10 mouse cellular contexts compared by ENCODE assay signal in the genomic region with DNA sequence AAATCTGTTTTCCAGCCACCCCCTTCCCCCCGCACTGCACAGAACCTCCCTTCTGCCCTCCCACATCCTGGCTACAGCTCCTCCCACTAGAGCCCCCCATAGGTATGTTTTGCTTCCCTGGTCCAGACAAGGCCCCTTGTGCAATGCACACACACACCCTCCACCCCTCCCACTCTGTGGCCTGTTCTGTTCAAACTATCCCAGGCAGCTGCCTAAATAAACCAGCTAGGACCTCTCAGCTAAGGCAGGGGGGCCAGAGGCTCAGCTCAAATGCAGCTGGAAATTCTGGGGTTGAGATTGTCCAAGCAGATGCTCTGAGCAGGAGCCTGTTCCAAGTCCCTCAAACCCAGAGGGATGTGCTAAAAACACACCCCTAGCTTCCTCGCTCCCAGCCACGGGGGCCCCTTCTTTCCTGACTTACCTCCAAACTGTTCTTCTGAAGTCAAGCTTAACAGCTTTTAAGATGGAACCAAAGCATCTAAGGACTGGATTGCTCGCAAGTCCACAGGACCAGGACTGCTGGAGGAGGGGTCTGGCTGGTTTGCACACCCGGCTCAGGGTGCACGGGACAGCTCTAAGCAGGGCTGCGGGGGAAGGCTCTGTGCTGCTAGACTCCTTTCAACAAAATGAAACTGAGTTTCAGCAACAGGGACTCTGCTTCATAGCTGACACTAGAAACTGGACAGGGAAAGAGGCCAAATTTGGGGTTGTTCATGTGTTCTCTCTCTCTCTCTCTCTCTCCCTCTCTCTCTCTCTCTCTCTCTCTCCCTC. TPM values are rescaled to one million over a fixed set of nuclear protein-coding genes. Genes with fewer than 3 reads are reported as not detected.
DNase-seq lines count a peak whose midpoint lies in the region; ATAC-seq and TF ChIP-seq lines count a peak whose summit lies in the region.
"Had no signal": no experiment of that assay in that cellular context is flagged by ENCODE, and none has a peak within 500 bp of the region (broad histone marks: within the 10 kb centered on the region; RNA-seq: fewer than 3 reads in every experiment).

No protein-coding gene starts in this region.

- peak; percentile 13 for DNase-seq in kidney, adult 9 months
- no peak for DNase-seq in kidney, adult 8-10 months
- DNase-seq in heart, postnatal 10 days, result peak; percentile 74 to 76
- DNase-seq in layer of hippocampus, adult 8-10 months (ENCODE audit: low spot score in 2 of 2), result no peak
- DNase-seq in cerebellum, adult 9-11 months, result no peak

- intact Hi-C loops in heart, postnatal 10 days (cut with DNase I), result no loop called here

- peaks cover 68% of the 10 kb centered on the region for H3K4me1 ChIP-seq in embryonic facial prominence, embryonic 15.5 days
- H3K4me1 ChIP-seq in limb, embryonic 15.5 days, result peaks cover 69% of the 10 kb centered on the region
- H3K4me1 ChIP-seq in olfactory bulb, adult 2 months (ENCODE audit: control insufficient read depth, insufficient read depth, low read length), result peaks cover 26% of the 10 kb centered on the region

- TF ChIP-seq POLR2A in olfactory bulb, adult 2 months (IDR thresholded peaks at IDR 0.05; ENCODE audit: insufficient read depth, low read depth, low read length), result no peak

- no peaks in the 10 kb centered on the region for H3K36me3 ChIP-seq in embryonic facial prominence, embryonic 15.5 days
- no peaks in the 10 kb centered on the region for H3K36me3 ChIP-seq in limb, embryonic 15.5 days

- 12% methylated on average over 7 of the region's 7 CpGs for WGBS in embryonic facial prominence, embryonic 15.5 days
- WGBS in limb, embryonic 15.5 days, result 11% methylated on average over 7 of the region's 7 CpGs
- WGBS in olfactory bulb, adult 2 months, result 47% methylated on average over 7 of the region's 7 CpGs

- no peak for TF ChIP-seq CTCF in olfactory bulb, adult 2 months (IDR thresholded peaks at IDR 0.05; ENCODE audit: insufficient read depth, low read depth, low read length)

- no peaks in the 10 kb centered on the region for H3K27me3 ChIP-seq in embryonic facial prominence, embryonic 15.5 days
- no peaks in the 10 kb centered on the region for H3K27me3 ChIP-seq in limb, embryonic 15.5 days

- no peaks in the 10 kb centered on the region for H3K9me3 ChIP-seq in embryonic facial prominence, embryonic 15.5 days (replicated peaks)
- no peaks in the 10 kb centered on the region for H3K9me3 ChIP-seq in limb, embryonic 15.5 days

- peak overlapping the region; percentile 56 for H3K4me2 ChIP-seq in embryonic facial prominence, embryonic 15.5 days (replicated peaks)
- peak overlapping the region; percentile 74 for H3K4me2 ChIP-seq in limb, embryonic 15.5 days

- peak; percentile 90 for ATAC-seq in embryonic facial prominence, embryonic 15.5 days (ENCODE audit: insufficient number of reproducible peaks, low FRiP score, low TSS enrichment, low read depth)
- ATAC-seq in limb, embryonic 15.5 days (ENCODE audit: insufficient number of reproducible peaks, low FRiP score, low TSS enrichment, low read depth), result peak; percentile 93

- H3K4me3 ChIP-seq in embryonic facial prominence, embryonic 15.5 days (replicated peaks), result peak overlapping the region; percentile 36
- H3K4me3 ChIP-seq in limb, embryonic 15.5 days, result peak overlapping the region; percentile 38
- 0 out of 2 replicates have a peak overlapping the region, but pooled peaks have one; percentile 6 for H3K4me3 ChIP-seq in olfactory bulb, adult 2 months (ENCODE audit: insufficient read depth, low read depth, low read length)

- peak overlapping the region; percentile 98 for H3K27ac ChIP-seq in embryonic facial prominence, embryonic 15.5 days (replicated peaks)
- peak overlapping the region; percentile 98 for H3K27ac ChIP-seq in limb, embryonic 15.5 days
- peak overlapping the region; percentile 16; the same call in 1 of the 2 replicates for H3K27ac ChIP-seq in olfactory bulb, adult 2 months (ENCODE audit: insufficient read depth, low read depth, low read length)

- peak overlapping the region; percentile 3 for H3K9ac ChIP-seq in embryonic facial prominence, embryonic 15.5 days
- 0 out of 2 replicates have a peak overlapping the region, but pooled peaks have one; percentile 7 for H3K9ac ChIP-seq in limb, embryonic 15.5 days

RNA-seq across cellular contexts. Expression of a gene that starts 40.1 kb away (rescaled TPM):
- 1.3 and 1.6 TPM in 2 replicates for polyA plus RNA-seq in embryonic facial prominence, embryonic 15.5 days (2015; fragmentation: Nextera tagmentation; extraction: Ambion mirVana)
- total RNA-seq in heart, postnatal 10 days (2021), result not detected
- polyA plus RNA-seq in limb, embryonic 15.5 days (2015; fragmentation: Nextera tagmentation; extraction: Ambion mirVana), result not detected in 2 replicates
- polyA plus RNA-seq in olfactory bulb, adult 2 months (2012; ENCODE audit: insufficient read depth, insufficient read length, low replicate concordance, missing spikeins), result not detected in 2 replicates
- 1 to 10 TPM in 3 of 4 experiments, under 1 TPM in 1; 0.87 to 2.0 (median 1.3) TPM for total RNA-seq in layer of hippocampus, adult 8-10 months (2022)
- total RNA-seq: hematopoietic stem cell, adult 5-6 weeks had no signal

RNA-seq across cellular contexts. Expression of a gene that starts 45.4 kb away (rescaled TPM):
- polyA plus RNA-seq in embryonic facial prominence, embryonic 15.5 days (2015; fragmentation: Nextera tagmentation; extraction: Ambion mirVana), result 150 and 165 TPM in 2 replicates
- total RNA-seq in heart, postnatal 10 days (2021), result 10 to 100 TPM; 52.4 to 54.4 TPM
- polyA plus RNA-seq in limb, embryonic 15.5 days (2015; fragmentation: Nextera tagmentation; extraction: Ambion mirVana), result 216 and 254 TPM in 2 replicates
- not detected in 2 replicates for polyA plus RNA-seq in olfactory bulb, adult 2 months (2012; ENCODE audit: insufficient read depth, insufficient read length, low replicate concordance, missing spikeins)
- 10 to 100 TPM; 12.8 to 17.1 (median 13.6) TPM for total RNA-seq in layer of hippocampus, adult 8-10 months (2022)
- total RNA-seq: CH12.LX had no signal

RNA-seq across cellular contexts. Expression of a gene that starts 45.4 kb away (rescaled TPM):
- 0.80 and 0.81 TPM in 2 replicates for polyA plus RNA-seq in embryonic facial prominence, embryonic 15.5 days (2015; fragmentation: Nextera tagmentation; extraction: Ambion mirVana)
- 1 to 10 TPM; 2.5 to 4.5 TPM for total RNA-seq in heart, postnatal 10 days (2021)
- 0.55 and 1.5 TPM in 2 replicates for polyA plus RNA-seq in limb, embryonic 15.5 days (2015; fragmentation: Nextera tagmentation; extraction: Ambion mirVana)
- polyA plus RNA-seq in olfactory bulb, adult 2 months (2012; ENCODE audit: insufficient read depth, insufficient read length, low replicate concordance, missing spikeins), result not detected in 2 replicates
- 100 to 1,000 TPM in 1 of 4 experiments, 10 to 100 TPM in 3; 92.3 to 112 (median 95.9) TPM for total RNA-seq in layer of hippocampus, adult 8-10 months (2022)
- total RNA-seq: CH12.LX had no signal

Comparison
In these comparisons a context has a peak if more than half of its experiments do, and no peak if none do; other contexts are left out.
1. DNase-seq: peak in kidney, adult 9 months (single experiment) and heart, postnatal 10 days (2 of 2); none in kidney, adult 8-10 months (0 of 2), layer of hippocampus, adult 8-10 months (0 of 2) and cerebellum, adult 9-11 months (single experiment).
2. H3K27ac ChIP-seq: peak in every context shown above with its lines; median percentile 98 in embryonic facial prominence, embryonic 15.5 days; 98 in limb, embryonic 15.5 days; 16 in olfactory bulb, adult 2 months.
3. Peak in every context shown above with its lines, with median percentiles within 50 percentile points of each other: H3K4me3 ChIP-seq.